Mouse (Mus musculus): ENCODE results near the gene Gm11627. TPM values are rescaled to one million over a fixed set of nuclear protein-coding genes. Genes with fewer than 3 reads are reported as not detected.
"Not testable (repeated sequence)": the region's sequence is repeated elsewhere in the genome, so short reads cannot be mapped to it uniquely, and the experiment has no call there.

The Gm11627 gene
- polyA plus RNA-seq, 1 experiment: not detected

DNA sequence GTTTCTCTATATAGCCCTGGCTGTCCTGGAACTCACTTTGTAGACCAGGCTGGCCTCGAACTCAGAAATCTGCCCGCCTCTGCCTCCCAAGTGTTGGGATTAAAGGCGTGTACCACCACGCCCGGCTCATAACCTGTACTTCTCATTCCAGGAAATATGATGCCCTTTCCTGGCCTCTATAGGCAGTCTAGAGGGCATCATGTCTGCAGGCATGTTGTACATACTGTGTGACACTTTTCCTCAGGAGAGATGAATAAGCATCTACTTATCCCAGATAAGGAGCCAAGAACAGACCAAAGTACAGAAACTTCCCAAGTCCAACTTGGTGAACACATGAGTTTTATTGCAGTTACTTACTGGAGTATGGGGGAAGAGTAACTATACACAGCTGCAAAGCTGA is 20.6 kb downstream of the Gm11627 start:
- Histone ChIP-seq H3K4me3 (replicated peaks; ENCODE audit: control insufficient read depth, low read depth, low read length) (no peak overlapping the region), H3K27ac (ENCODE audit: control insufficient read depth, insufficient read depth, low read depth, low read length, poor library complexity) (no peak overlapping the region), H3K4me1 (ENCODE audit: control insufficient read depth, insufficient read depth, low read length) (no peaks in the 10 kb centered on the region; the same call in 1 of the 2 replicates)
- 72% methylated on average over 5 of the region's 5 CpGs for WGBS
- TF ChIP-seq POLR2A (IDR thresholded peaks at IDR 0.05; ENCODE audit: borderline replicate concordance, control insufficient read depth, low read depth, low read length) (no peak), CTCF (IDR thresholded peaks at IDR 0.05; ENCODE audit: control insufficient read depth, insufficient read depth, low read length) (no peak)

GRCm38 (mm10) chr11:102557386-102557785 is 21.9 kb downstream of the Gm11627 start:
- WGBS: 85% methylated on average over 1 of the region's 1 CpGs
- TF ChIP-seq POLR2A (IDR thresholded peaks at IDR 0.05; ENCODE audit: borderline replicate concordance, control insufficient read depth, low read depth, low read length) (no peak), CTCF (IDR thresholded peaks at IDR 0.05; ENCODE audit: control insufficient read depth, insufficient read depth, low read length) (no peak)
- H3K4me3 ChIP-seq (replicated peaks; ENCODE audit: control insufficient read depth, low read depth, low read length): no peak overlapping the region
- no peak overlapping the region for H3K27ac ChIP-seq (ENCODE audit: control insufficient read depth, insufficient read depth, low read depth, low read length, poor library complexity)
- H3K4me1 ChIP-seq (ENCODE audit: control insufficient read depth, insufficient read depth, low read length): no peaks in the 10 kb centered on the region; the same call in 1 of the 2 replicates

- H3K27ac ChIP-seq (ENCODE audit: control insufficient read depth, insufficient read depth, low read depth, low read length, poor library complexity): no peak overlapping the region
- no peak overlapping the region for H3K4me3 ChIP-seq (replicated peaks; ENCODE audit: control insufficient read depth, low read depth, low read length)
- TF ChIP-seq CTCF (IDR thresholded peaks at IDR 0.05; ENCODE audit: control insufficient read depth, insufficient read depth, low read length) (no peak), POLR2A (IDR thresholded peaks at IDR 0.05; ENCODE audit: borderline replicate concordance, control insufficient read depth, low read depth, low read length) (no peak)
- 6% methylated on average over 3 of the region's 3 CpGs for WGBS
- H3K4me1 ChIP-seq (ENCODE audit: control insufficient read depth, insufficient read depth, low read length): no peaks in the 10 kb centered on the region; the same call in 1 of the 2 replicates
Observed at GRCm38 (mm10) chr11:102556716-102557074, 22.6 kb downstream of the Gm11627 start.

- WGBS: under 1% methylated on average over 55 of the region's 55 CpGs
- no peaks in the 10 kb centered on the region; the same call in 1 of the 2 replicates for H3K4me1 ChIP-seq (ENCODE audit: control insufficient read depth, insufficient read depth, low read length)
- TF ChIP-seq CTCF (IDR thresholded peaks at IDR 0.05; ENCODE audit: control insufficient read depth, insufficient read depth, low read length) (no peak), POLR2A (IDR thresholded peaks at IDR 0.05; ENCODE audit: borderline replicate concordance, control insufficient read depth, low read depth, low read length) (peak; percentile 83)
- peak within 1 kb of the TSS; percentile 98 for H3K4me3 ChIP-seq (replicated peaks; ENCODE audit: control insufficient read depth, low read depth, low read length)
- H3K27ac ChIP-seq (ENCODE audit: control insufficient read depth, insufficient read depth, low read depth, low read length, poor library complexity): peak within 1 kb of the TSS; percentile 85
Observed at GRCm38 (mm10) chr11:102556031-102556715, 23.1 kb downstream of the Gm11627 start, which contains the start of gene Gpatch8. TSS of gene Gpatch8 (minus strand) at chr11:102556392.

DNA sequence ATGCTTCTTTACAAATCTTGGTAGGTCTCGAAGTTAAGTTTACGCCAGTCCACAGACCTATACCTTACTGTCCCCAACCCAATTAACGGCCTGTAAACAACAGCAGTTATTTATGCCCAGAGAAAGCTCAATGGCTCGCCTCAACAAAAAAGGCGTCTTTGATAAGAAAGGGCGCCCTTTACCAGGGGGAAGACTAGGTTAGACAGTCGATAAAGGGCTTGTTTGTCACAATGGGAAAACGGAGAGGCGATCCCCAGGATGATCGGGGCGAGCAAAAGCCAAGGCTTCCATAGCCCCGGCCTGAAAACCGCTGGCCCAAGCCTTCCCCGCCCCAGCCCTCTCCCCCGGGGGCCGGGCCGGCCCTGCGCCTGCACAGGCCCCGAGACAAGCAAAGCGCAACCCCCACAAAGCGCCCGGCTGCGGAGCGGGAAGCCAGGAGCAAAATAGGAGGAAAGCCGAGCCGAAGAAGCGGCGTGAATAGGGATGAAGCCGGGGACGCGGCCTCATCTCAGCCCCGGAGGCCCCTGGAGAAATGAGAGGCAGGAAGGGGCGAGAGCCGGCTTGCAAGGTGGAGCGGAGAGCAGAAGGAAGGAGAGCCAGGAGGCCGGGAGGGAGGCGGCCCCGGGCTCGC is 23.7 kb downstream of the Gm11627 start:
- under 1% methylated on average over 39 of the region's 39 CpGs for WGBS
- TF ChIP-seq CTCF (IDR thresholded peaks at IDR 0.05; ENCODE audit: control insufficient read depth, insufficient read depth, low read length): no peak
- Histone ChIP-seq H3K4me3 (replicated peaks; ENCODE audit: control insufficient read depth, low read depth, low read length) (peak overlapping the region; percentile 98), H3K27ac (ENCODE audit: control insufficient read depth, insufficient read depth, low read depth, low read length, poor library complexity) (peak overlapping the region; percentile 85), H3K4me1 (ENCODE audit: control insufficient read depth, insufficient read depth, low read length) (no peaks in the 10 kb centered on the region; the same call in 1 of the 2 replicates)

- H3K4me3 ChIP-seq (replicated peaks; ENCODE audit: control insufficient read depth, low read depth, low read length): no peak overlapping the region
- TF ChIP-seq POLR2A (IDR thresholded peaks at IDR 0.05; ENCODE audit: borderline replicate concordance, control insufficient read depth, low read depth, low read length): no peak
- TF ChIP-seq CTCF (IDR thresholded peaks at IDR 0.05; ENCODE audit: control insufficient read depth, insufficient read depth, low read length): no peak
- 83% methylated on average over 3 of the region's 3 CpGs for WGBS
- no peaks in the 10 kb centered on the region; the same call in 1 of the 2 replicates for H3K4me1 ChIP-seq (ENCODE audit: control insufficient read depth, insufficient read depth, low read length)
- H3K27ac ChIP-seq (ENCODE audit: control insufficient read depth, insufficient read depth, low read depth, low read length, poor library complexity): no peak overlapping the region
Observed at GRCm38 (mm10) chr11:102552051-102552450, 27.2 kb downstream of the Gm11627 start.

DNA sequence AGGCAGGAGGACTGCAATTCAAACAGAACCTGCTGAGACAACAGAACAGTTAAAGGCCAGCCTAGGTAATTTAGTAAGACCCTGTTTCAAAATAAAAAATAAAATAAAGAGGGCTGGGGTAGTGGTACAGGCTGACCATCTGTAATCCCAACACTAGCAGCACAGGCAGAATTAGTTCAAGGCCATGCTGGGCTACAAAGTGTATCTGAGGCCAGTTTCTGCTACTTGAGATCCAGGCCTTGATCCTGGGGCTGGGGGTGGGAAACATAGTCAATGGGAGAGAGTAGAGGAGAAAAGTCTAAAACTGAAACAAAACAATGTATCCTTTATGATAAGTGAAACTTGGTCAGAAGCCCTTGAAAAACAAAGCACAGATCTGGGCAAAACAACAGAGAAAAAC is 28.1 kb downstream of the Gm11627 start:
- H3K27ac ChIP-seq (ENCODE audit: control insufficient read depth, insufficient read depth, low read depth, low read length, poor library complexity): no peak overlapping the region
- no peak for TF ChIP-seq POLR2A (IDR thresholded peaks at IDR 0.05; ENCODE audit: borderline replicate concordance, control insufficient read depth, low read depth, low read length)
- TF ChIP-seq CTCF (IDR thresholded peaks at IDR 0.05; ENCODE audit: control insufficient read depth, insufficient read depth, low read length): no peak
- no peak overlapping the region for H3K4me3 ChIP-seq (replicated peaks; ENCODE audit: control insufficient read depth, low read depth, low read length)
- no peaks in the 10 kb centered on the region; the same call in 1 of the 2 replicates for H3K4me1 ChIP-seq (ENCODE audit: control insufficient read depth, insufficient read depth, low read length)

DNA sequence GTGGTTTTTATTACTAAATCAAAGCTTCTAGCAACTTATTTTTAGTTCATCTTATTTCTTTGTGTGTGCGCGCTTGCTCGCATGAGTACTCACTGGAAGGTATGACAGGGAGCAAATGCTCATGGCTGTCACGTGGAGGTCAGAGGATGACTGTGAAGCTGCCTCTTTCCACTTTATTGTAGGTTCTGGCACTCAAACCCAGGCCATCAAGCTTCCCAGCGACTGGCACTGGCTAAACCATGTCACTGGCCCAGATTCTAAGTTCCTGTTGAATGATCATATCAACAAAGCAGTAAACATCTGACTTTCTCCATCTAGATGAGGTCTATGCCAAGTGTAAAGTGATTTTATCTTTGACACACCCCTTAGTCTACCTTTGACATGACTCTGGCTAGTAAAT is 37.8 kb downstream of the Gm11627 start:
- no peak overlapping the region for H3K27ac ChIP-seq (ENCODE audit: control insufficient read depth, insufficient read depth, low read depth, low read length, poor library complexity)
- no peaks in the 10 kb centered on the region for H3K4me1 ChIP-seq (ENCODE audit: control insufficient read depth, insufficient read depth, low read length)
- WGBS: 91% methylated on average over 5 of the region's 5 CpGs
- no peak for TF ChIP-seq CTCF (IDR thresholded peaks at IDR 0.05; ENCODE audit: control insufficient read depth, insufficient read depth, low read length)
- TF ChIP-seq POLR2A (IDR thresholded peaks at IDR 0.05; ENCODE audit: borderline replicate concordance, control insufficient read depth, low read depth, low read length): no peak
- H3K4me3 ChIP-seq (replicated peaks; ENCODE audit: control insufficient read depth, low read depth, low read length): no peak overlapping the region

- H3K4me1 ChIP-seq (ENCODE audit: control insufficient read depth, insufficient read depth, low read length); H3K27ac ChIP-seq (ENCODE audit: control insufficient read depth, insufficient read depth, low read depth, low read length, poor library complexity); H3K4me3 ChIP-seq (replicated peaks; ENCODE audit: control insufficient read depth, low read depth, low read length): not testable (repeated sequence)
Observed at GRCm38 (mm10) chr11:102540286-102540685, 39.0 kb downstream of the Gm11627 start.
